Mouse (Mus musculus) bone marrow macrophage, adult 2 months (primary cell): Measurements from ENCODE around the gene Clec4n.
"Not testable (repeated sequence)": the region's sequence is repeated elsewhere in the genome, so short reads cannot be mapped to it uniquely, and the experiment has no call there.

Experiments
- CTCF ChIP-seq: IDR thresholded peaks from 2 replicates; pipeline ENCODE4 v1.5.1; 2012; ENCODE audit warnings: low read depth, mild to moderate bottlenecking, low read length, moderate library complexity
- POLR2A ChIP-seq: IDR thresholded peaks from 2 replicates; pipeline ENCODE4 v1.6.1; 2012; ENCODE audit warnings: mild to moderate bottlenecking, low read depth, low read length, borderline replicate concordance

DNA sequence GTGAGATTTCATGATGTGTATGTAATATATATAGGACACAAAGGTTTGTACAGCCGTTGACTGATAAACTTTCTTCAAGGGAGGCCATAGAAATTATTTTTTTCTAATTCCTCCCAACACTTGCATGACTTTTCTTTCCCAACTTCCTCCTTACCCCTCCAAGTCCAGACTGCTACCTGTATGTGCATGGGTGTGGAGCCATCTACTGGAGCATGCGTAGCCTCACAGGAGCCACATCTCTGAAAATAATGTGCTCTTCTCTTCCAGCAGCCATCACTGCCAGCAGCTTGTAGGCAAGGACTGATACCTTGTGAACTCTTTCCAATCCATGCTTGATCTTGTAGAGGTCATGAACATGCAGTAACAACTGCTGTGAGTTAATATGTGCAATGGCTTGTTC, 44.8 kb upstream of the Clec4n start:
- TF ChIP-seq POLR2A = not testable (repeated sequence)
- TF ChIP-seq CTCF = peak; percentile 58; the same call in 1 of the 2 replicates
